In genomic region chr1:192962323-192962722, GRCm38 (mm10) we compare ENCODE assay signal across 23 mouse cellular contexts.
"Had no signal": no experiment of that assay in that cellular context is flagged by ENCODE, and none has a peak within 500 bp of the region (broad histone marks: within the 10 kb centered on the region; RNA-seq: fewer than 3 reads in every experiment).

No protein-coding gene starts in this region.

- H3K4me2 ChIP-seq: limb, embryonic 13.5 days; liver, embryonic 12.5 days; liver, embryonic 15.5 days; midbrain, embryonic 12.5 days; neural tube, embryonic 12.5 days had no signal

- H3K36me3 ChIP-seq: neural tube, embryonic 12.5 days had no signal

- H3K9ac ChIP-seq: limb, embryonic 13.5 days; liver, embryonic 12.5 days; liver, embryonic 15.5 days; midbrain, embryonic 12.5 days; neural tube, embryonic 12.5 days had no signal

- ATAC-seq: intestine, postnatal 0 days; liver, embryonic 12.5 days had no signal

- H3K27me3 ChIP-seq: limb, embryonic 13.5 days; liver, embryonic 12.5 days; liver, embryonic 15.5 days; midbrain, embryonic 12.5 days; neural tube, embryonic 12.5 days had no signal

- H3K27ac ChIP-seq: kidney, postnatal 0 days; layer of hippocampus, adult 2 months; limb, embryonic 10.5 days; limb, embryonic 13.5 days; liver, embryonic 12.5 days; liver, embryonic 15.5 days; midbrain, embryonic 12.5 days; neural tube, embryonic 12.5 days; stomach, postnatal 0 days had no signal

- DNase-seq: kidney, adult 2 months; kidney, postnatal 25 days; layer of hippocampus, adult 9-11 months; liver; lung, adult 2 months; lung, postnatal 14 days; lung, postnatal 4 days; right cerebral cortex, adult 18-20 months; right cerebral cortex, postnatal 14 days; right cerebral cortex, postnatal 4 days; thymus, adult 2 months; thymus, postnatal 14 days; thymus, postnatal 4 days had no signal

- H3K4me1 ChIP-seq: limb, embryonic 10.5 days; limb, embryonic 13.5 days; liver, embryonic 12.5 days; liver, embryonic 15.5 days; midbrain, embryonic 12.5 days; neural tube, embryonic 12.5 days had no signal

- H3K4me3 ChIP-seq: layer of hippocampus, adult 2 months; limb, embryonic 10.5 days; limb, embryonic 13.5 days; liver, embryonic 12.5 days; liver, embryonic 15.5 days; midbrain, embryonic 12.5 days; neural tube, embryonic 12.5 days had no signal

- H3K9me3 ChIP-seq: limb, embryonic 10.5 days; limb, embryonic 13.5 days; liver, embryonic 12.5 days; liver, embryonic 15.5 days; midbrain, embryonic 12.5 days had no signal
